Mouse (Mus musculus) left cerebral cortex, postnatal 10 days (tissue): ENCODE measurements around the gene Cass4. TPM values are rescaled to one million over a fixed set of nuclear protein-coding genes. Genes with fewer than 3 reads are reported as not detected.
A peak's percentile ranks its signal among the peaks of the same experiment; 100 is the strongest.

Source experiments
- DNase-seq, 2 experiments: peaks; one replicate each; pipeline ENCODE4 v3.0.0; 2021 to 2022; ENCODE audit warnings: low spot score in 2 of 2, mixed read lengths in 1 of 2; ENCODE audit errors: extremely low spot score in 1 of 2
- intact Hi-C: fragments of 180-260 bp; cut with DNase I; formaldehyde crosslinking; loops from one replicate; pipeline ENCODE4 v1.15.1; 2025
- total RNA-seq, 2 experiments: library from RNA; stranded (reverse); gene quantifications; 2 replicates each; pipeline ENCODE4 v1.2.3; 2021

Cass4 gene
- total RNA-seq, 2 experiments from 2014 or later: 0.47 to 0.59 TPM

- intact Hi-C loops: no loop called here
These were observed 13.1 kb upstream of the Cass4 start for GRCm38 (mm10) chr2:172380513-172380912.

DNA sequence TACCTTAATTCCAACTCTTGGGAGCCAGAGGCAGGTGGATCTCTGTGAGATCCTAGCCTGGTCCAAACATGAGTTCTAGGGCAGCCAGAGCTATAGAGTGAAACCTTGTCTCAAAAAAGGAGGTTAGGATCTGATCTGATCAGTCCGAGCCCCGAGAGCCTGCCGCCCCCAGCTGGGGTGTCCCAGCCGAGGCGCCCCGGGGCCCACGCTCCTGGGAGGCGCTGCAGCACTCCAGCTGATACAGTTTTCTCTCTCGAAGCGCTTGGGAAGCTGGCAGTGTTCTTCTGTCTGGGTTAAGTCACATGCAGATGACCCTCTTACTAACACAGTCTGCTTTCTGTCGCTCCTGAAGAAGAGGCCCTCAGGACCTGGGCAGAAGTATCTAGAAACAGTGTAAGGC, 12.3 kb upstream of the Cass4 start:
- intact Hi-C loops: no loop called here
- DNase-seq: no peak

More at GRCm38 (mm10) chr2:172380513-172380912, 13.1 kb upstream of the Cass4 start:
- no peak for DNase-seq

GRCm38 (mm10) chr2:172381898-172382297, 11.7 kb upstream of the Cass4 start:
- DNase-seq: no peak
- intact Hi-C loops: no loop called here

DNA sequence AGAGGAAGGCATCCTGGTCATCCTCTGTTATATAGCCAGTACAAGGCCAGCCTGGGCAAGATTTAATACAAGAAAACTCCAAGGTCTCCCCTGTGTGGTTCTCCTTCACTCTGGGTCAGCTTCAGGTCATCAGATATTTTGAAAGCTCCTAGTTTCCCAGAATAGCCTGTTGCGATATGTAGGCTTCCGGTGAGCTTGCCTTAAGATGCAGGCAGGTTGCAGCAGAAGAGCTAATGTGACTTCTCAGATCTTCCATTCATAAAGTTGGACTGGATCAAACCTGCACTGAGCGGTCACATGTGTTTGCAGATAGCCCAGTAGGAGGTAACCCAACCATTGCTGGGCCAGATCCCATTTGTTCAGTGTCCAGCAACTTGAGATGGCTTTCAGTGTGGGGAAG, 8.9 kb upstream of the Cass4 start:
- no peak for DNase-seq
- intact Hi-C loops: no loop called here

DNA sequence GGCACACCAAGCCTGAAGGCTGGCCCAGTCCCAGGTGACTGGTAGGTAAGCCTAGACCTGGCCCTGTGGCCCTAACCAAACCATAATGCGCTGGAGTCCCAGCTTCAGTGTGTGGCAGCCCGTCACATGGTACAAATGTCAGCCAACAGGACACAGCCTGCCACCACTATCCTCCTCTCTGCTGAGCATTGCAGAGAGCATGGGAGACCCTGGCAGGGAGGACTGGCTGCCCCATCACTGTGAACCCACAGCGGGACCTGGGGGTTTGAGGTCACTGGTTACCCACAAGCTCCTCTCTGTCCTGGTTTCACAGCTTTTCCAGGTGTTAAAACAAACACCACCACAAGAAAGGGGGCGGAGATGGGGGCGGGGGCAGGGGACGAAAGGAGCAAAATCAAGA, 3.3 kb upstream of the Cass4 start:
- intact Hi-C loops: no loop called here
- no peak for DNase-seq

DNA sequence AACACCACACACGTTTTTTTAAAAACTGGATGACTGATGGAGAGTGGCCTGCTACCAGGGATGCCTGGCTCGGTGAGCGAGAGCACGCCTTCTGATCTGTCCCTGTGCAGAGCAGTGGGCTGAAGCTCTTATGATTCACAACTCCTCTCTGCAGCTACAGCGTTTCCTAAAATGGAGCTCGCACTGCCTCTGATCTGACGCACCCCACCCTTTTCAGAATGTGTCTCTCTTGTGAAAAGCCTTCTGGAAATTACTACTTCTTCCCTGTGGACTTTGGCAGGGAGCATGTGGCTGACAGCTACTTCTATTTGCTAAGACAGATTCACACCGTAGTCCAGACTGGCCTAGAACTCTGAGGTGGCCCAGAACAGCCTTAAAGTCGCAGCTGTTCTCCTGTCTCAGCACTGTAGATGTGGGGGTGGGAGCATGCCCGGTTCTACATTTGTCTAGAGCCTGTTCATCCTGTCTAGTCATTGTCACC, 1.5 kb upstream of the Cass4 start:
- peak in 1 of 2 experiments; percentile 38 for DNase-seq
- intact Hi-C loops: no loop called here

- intact Hi-C loops: no loop called here
- DNase-seq: no peak
These were observed 428 bp downstream of the Cass4 start for GRCm38 (mm10) chr2:172394052-172394392.

GRCm38 (mm10) chr2:172394671-172395070, 1.1 kb downstream of the Cass4 start:
- intact Hi-C loops: no loop called here
- no peak for DNase-seq

DNA sequence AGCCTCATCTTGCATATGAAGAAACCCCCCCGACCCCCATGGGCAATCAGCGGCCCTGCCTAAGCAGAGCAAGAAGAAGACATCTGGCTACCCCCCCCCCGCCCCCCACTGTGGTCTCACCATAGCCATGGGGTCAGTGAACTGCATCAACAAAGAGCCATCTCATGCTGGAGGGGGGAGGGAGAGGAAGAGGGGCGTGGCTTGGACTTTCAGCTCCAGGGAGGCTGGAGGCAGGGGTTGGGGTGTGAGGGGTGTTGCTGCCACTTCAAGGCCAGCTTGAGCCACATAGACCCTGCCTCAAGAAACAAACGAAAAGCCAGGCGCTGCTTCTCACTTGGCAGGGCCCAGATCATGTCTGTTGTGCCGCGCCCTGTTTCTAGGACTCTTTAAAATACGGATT, 2.4 kb downstream of the Cass4 start:
- intact Hi-C loops: no loop called here
- DNase-seq: no peak

- DNase-seq: no peak
- intact Hi-C loops: no loop called here
These were observed 6.3 kb downstream of the Cass4 start for GRCm38 (mm10) chr2:172399901-172400300.

GRCm38 (mm10) chr2:172401116-172401825, 7.7 kb downstream of the Cass4 start:
- DNase-seq: no peak
- intact Hi-C loops: no loop called here

- intact Hi-C loops: no loop called here
- no peak for DNase-seq
These were observed 10.6 kb downstream of the Cass4 start for GRCm38 (mm10) chr2:172404239-172404638.

GRCm38 (mm10) chr2:172405011-172405410, 11.4 kb downstream of the Cass4 start:
- intact Hi-C loops: no loop called here
- no peak for DNase-seq

GRCm38 (mm10) chr2:172406173-172406572, 12.6 kb downstream of the Cass4 start:
- DNase-seq: no peak
- intact Hi-C loops: no loop called here

- DNase-seq: no peak
- intact Hi-C loops: no loop called here
These were observed 13.9 kb downstream of the Cass4 start for GRCm38 (mm10) chr2:172407499-172407898.

DNA sequence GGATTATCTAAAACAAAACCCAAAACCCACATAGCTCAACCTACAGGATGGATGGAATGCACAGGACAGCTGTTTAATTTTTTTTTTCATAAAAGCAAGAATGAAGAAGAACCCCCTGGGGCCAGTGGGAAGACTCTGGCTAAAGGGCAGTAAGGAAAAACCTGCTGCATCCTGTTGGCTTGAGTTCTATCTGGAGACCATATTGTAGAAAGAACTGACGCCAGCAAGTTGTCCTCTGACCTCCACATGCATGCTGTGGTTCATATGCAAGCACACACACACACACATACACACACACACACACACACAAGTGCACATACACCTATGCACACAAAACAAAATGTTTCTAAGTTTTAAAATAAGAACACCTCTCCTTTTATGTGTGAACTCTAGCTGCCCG, 17.1 kb downstream of the Cass4 start:
- no peak for DNase-seq

DNA sequence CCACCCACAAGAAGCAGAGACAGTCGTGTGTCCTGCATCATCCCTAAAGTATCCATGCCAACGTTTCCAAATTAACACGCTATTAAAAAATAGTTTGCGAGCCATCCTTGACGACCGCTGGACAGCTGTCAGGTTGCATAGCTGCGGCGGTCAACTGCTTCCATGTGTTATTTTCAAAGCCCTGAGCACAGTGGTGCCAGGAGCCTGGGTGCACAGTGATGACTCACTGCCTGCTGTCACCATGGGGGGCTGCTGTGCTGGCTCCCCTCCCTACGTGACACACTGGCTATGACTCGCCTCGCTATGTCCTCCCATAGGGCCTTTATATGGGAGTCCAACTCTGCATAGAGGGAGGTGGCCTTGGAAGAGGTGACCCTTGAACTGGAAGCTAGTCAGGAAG, 17.5 kb downstream of the Cass4 start:
- intact Hi-C loops: no loop called here
- peak in 1 of 2 experiments; percentile 33 for DNase-seq

More for the DNA sequence above, 17.1 kb downstream of the Cass4 start:
- intact Hi-C loops: no loop called here

DNA sequence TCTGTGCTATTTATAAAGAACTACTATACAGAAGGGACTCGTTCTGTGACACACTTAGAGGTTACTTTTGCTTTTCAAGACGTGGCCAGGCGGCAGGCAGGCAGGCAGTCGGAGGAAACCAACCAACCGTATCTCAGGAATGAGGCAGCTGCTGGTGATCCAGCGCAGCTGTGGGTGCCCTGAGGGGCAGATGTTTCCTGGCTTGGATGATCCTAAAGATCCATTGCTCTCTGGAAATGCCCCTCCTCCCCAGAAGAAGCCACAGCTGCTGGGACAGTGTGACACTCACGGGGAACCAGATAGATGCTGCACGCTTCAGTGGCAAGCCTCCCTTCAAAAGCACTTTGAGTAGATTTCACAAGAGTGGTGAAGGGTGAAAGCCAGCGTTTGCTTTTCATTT, 18.9 kb downstream of the Cass4 start:
- peak in 1 of 2 experiments; percentile 29 for DNase-seq
- intact Hi-C loops: no loop called here

DNA sequence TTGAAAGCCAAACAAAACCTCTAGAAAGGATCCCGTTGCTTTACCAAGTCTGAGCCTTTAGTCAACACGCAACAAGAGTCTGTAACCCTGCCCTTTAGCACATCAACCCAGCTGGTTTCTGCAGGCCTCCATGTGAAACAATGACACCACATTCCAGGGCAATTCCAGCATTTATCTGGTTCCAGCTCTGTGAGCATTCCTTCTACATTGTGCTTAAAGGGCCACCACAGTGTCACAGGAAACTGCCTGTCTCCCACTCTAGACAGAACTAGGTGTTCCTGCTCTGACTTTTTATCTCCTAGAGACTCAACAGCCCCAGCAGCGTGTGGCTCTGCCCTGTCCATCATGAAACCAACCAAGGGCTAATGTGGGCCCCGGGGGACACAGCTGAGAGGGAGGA, 19.7 kb downstream of the Cass4 start:
- intact Hi-C loops: no loop called here
- DNase-seq: no peak

GRCm38 (mm10) chr2:172413894-172414293, 20.3 kb downstream of the Cass4 start:
- no peak for DNase-seq
- intact Hi-C loops: no loop called here

- intact Hi-C loops: no loop called here
- no peak for DNase-seq
These were observed 22.6 kb downstream of the Cass4 start for GRCm38 (mm10) chr2:172416218-172416617.
